Mouse (Mus musculus) cortical plate, adult 2 months (tissue): ENCODE data around the gene Olfr768.

ENCODE experiments used
- CTCF ChIP-seq: fragments of 200-500 bp; IDR thresholded peaks from 2 replicates; pipeline ENCODE4 v1.5.1; 2011; ENCODE audit warnings: mild to moderate bottlenecking, control low read depth, low read length; ENCODE audit not compliant: insufficient read depth; ENCODE audit errors: extremely low read depth
- POLR2A ChIP-seq: fragments of 200-500 bp; IDR thresholded peaks from 2 replicates; pipeline ENCODE4 v1.6.1; 2011; ENCODE audit warnings: mild to moderate bottlenecking, low read length, control low read depth; ENCODE audit not compliant: insufficient read depth; ENCODE audit errors: extremely low read depth

GRCm38 (mm10) chr10:129101231-129101630, 2.1 kb upstream of the Olfr768 start:
- TF ChIP-seq CTCF, result no peak
- no peak for TF ChIP-seq POLR2A
